Mouse (Mus musculus) lung, postnatal 0 days (tissue): ENCODE results near the gene Pla2g6.

Experiments used
- CTCF ChIP-seq: IDR thresholded peaks from 2 replicates; pipeline ENCODE4 v1.5.1; 2016; ENCODE audit warnings: antibody characterized with exemption, mild to moderate bottlenecking
- EP300 ChIP-seq: IDR thresholded peaks from 2 replicates; pipeline ENCODE4 v1.6.1; 2016; ENCODE audit warnings: antibody characterized with exemption, mild to moderate bottlenecking, control low read depth

DNA sequence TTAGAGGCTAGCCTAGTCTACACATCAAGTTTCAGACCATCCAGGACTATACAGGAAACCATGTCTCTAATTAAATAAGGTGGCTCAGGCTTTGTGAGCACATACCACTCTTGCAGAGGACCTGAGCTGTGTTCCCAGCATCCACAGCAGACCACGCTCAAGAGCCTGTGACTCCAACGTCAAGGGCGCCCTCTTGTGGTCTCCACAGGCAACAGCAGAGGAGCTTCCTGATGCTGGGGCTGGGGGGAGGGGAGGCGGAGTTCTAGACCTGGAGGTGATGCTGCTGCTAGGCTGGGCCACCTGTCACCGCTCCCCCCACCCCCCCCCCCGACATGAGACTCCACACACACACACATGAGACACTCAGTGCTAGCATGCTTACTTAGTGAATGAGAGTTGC, 48.0 kb downstream of the Pla2g6 start:
- peak; percentile 72 for TF ChIP-seq CTCF
- TF ChIP-seq EP300: no peak
